Mouse (Mus musculus): ENCODE data around the gene Prom1. TPM values are rescaled to one million over a fixed set of nuclear protein-coding genes. Genes with fewer than 3 reads are reported as not detected.

Gene Prom1
- total and polyA plus RNA-seq, 2 experiments from 2014 or later: 15.4 to 18.1 TPM

GRCm38 (mm10) chr5:43953241-43953640, 148.6 kb downstream of the Prom1 start:
- H3K4me3 ChIP-seq (ENCODE audit: low read depth, low read length): no peak overlapping the region

GRCm38 (mm10) chr5:43948748-43949275, 153.0 kb downstream of the Prom1 start:
- no peaks in the 10 kb centered on the region for H3K36me3 ChIP-seq (ENCODE audit: insufficient read depth)
- DNase-seq: no peak
- H3K9me3 ChIP-seq (ENCODE audit: low read length): no peaks in the 10 kb centered on the region
- peak overlapping the region; percentile 45 for H3K4me2 ChIP-seq (ENCODE audit: low read depth)
- H3K27me3 ChIP-seq (ENCODE audit: insufficient read depth, low read length): no peaks in the 10 kb centered on the region
- peaks cover 4% of the 10 kb centered on the region for H3K4me1 ChIP-seq (ENCODE audit: insufficient read depth)
- no peak for TF ChIP-seq CTCF (IDR thresholded peaks at IDR 0.05; ENCODE audit: low read depth)
- no peak overlapping the region for H3K27ac ChIP-seq (ENCODE audit: low read depth, low read length)
- H3K9ac ChIP-seq: no peak overlapping the region
- H3K4me3 ChIP-seq (ENCODE audit: low read depth, low read length): no peak overlapping the region
- no peak for ATAC-seq
- 4% methylated on average over 8 of the region's 8 CpGs for WGBS

More at GRCm38 (mm10) chr5:43953241-43953640, 148.6 kb downstream of the Prom1 start:
- Histone ChIP-seq H3K4me1 (ENCODE audit: insufficient read depth) (peaks cover 4% of the 10 kb centered on the region), H3K36me3 (ENCODE audit: insufficient read depth) (no peaks in the 10 kb centered on the region), H3K27me3 (ENCODE audit: insufficient read depth, low read length) (no peaks in the 10 kb centered on the region), H3K4me2 (ENCODE audit: low read depth) (no peak overlapping the region), H3K9ac (no peak overlapping the region), H3K9me3 (ENCODE audit: low read length) (no peaks in the 10 kb centered on the region), H3K27ac (ENCODE audit: low read depth, low read length) (no peak overlapping the region)
- DNase-seq (no peak), ATAC-seq (no peak)
- WGBS: 54% methylated on average over 1 of the region's 1 CpGs
- TF ChIP-seq CTCF (IDR thresholded peaks at IDR 0.05; ENCODE audit: low read depth): no peak

DNA sequence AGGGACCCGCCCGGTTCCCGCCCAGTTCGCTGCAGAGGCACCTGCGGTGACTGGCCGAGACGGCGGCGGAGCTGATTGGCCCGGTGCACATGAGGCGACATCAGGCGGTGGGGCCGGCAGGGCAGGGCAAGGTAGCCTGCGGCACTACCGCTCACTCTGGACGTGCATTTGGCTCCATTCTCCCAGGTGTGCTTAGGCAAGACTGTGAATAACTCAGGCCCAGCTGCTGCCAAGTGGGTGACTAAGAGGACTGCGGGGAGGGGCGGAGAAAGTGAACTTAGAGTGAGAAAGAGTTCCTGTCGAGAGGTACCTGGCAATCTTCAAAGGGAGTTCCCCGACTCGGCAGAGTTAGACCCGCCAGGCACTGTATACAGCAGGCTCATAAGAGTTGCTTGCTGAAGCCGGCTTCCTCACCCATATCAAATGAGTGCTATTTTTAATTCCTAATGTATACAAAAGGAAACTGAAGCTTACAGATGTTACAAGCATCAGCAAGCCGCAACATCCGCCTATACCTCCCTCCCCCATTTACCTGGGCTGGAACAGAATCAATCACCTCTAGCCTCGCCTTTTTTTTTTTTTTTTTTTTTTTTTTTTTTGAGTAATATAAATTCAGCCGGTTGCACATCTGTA, 153.6 kb downstream of the Prom1 start:
- no peaks in the 10 kb centered on the region for H3K36me3 ChIP-seq (ENCODE audit: insufficient read depth)
- no peak for TF ChIP-seq CTCF (IDR thresholded peaks at IDR 0.05; ENCODE audit: low read depth)
- H3K9me3 ChIP-seq (ENCODE audit: low read length): no peaks in the 10 kb centered on the region
- H3K9ac ChIP-seq: peak overlapping the region; percentile 6; the same call in 1 of the 2 replicates
- DNase-seq: peak; percentile 4
- H3K27ac ChIP-seq (ENCODE audit: low read depth, low read length): no peak overlapping the region
- H3K4me2 ChIP-seq (ENCODE audit: low read depth): peak overlapping the region; percentile 45
- 2% methylated on average over 27 of the region's 27 CpGs for WGBS
- peaks cover 4% of the 10 kb centered on the region for H3K4me1 ChIP-seq (ENCODE audit: insufficient read depth)
- peak; percentile 61 for ATAC-seq
- no peaks in the 10 kb centered on the region for H3K27me3 ChIP-seq (ENCODE audit: insufficient read depth, low read length)
- peak overlapping the region; percentile 25 for H3K4me3 ChIP-seq (ENCODE audit: low read depth, low read length)

GRCm38 (mm10) chr5:43947330-43947977, 154.4 kb downstream of the Prom1 start:
- ATAC-seq: peak; percentile 45; the same call in 1 of the 2 replicates
- H3K4me3 ChIP-seq (ENCODE audit: low read depth, low read length): peak overlapping the region; percentile 25
- H3K4me1 ChIP-seq (ENCODE audit: insufficient read depth): peaks cover 4% of the 10 kb centered on the region
- H3K9ac ChIP-seq: no peak overlapping the region
- H3K36me3 ChIP-seq (ENCODE audit: insufficient read depth): no peaks in the 10 kb centered on the region
- H3K27me3 ChIP-seq (ENCODE audit: insufficient read depth, low read length): no peaks in the 10 kb centered on the region
- 30% methylated on average over 9 of the region's 9 CpGs for WGBS
- peak overlapping the region; percentile 45 for H3K4me2 ChIP-seq (ENCODE audit: low read depth)
- H3K27ac ChIP-seq (ENCODE audit: low read depth, low read length): no peak overlapping the region
- TF ChIP-seq CTCF (IDR thresholded peaks at IDR 0.05; ENCODE audit: low read depth): no peak
- no peaks in the 10 kb centered on the region for H3K9me3 ChIP-seq (ENCODE audit: low read length)
- no peak for DNase-seq

Other genes with a start within 250 kb of the Prom1 start
- 1.9 and 2.4 TPM in 2 replicates for gene Cd38, start 233.5 kb downstream of the Prom1 start, total RNA-seq (2014; rRNA removed)
- gene Cd38, start 233.5 kb downstream of the Prom1 start, polyA plus RNA-seq (2015; fragmentation: Nextera tagmentation; extraction: Ambion mirVana): 1.9 and 2.3 TPM in 2 replicates
- 0.38 TPM in 1 of 2 replicates, not detected in the other for gene Gm7879, start 188.9 kb downstream of the Prom1 start, total RNA-seq (2014; rRNA removed)
- not detected in 2 replicates for gene Gm7879, start 188.9 kb downstream of the Prom1 start, polyA plus RNA-seq (2015; fragmentation: Nextera tagmentation; extraction: Ambion mirVana)
- gene Fgfbp1, start 120.3 kb downstream of the Prom1 start, total RNA-seq (2014; rRNA removed): 9.2 and 12.6 TPM in 2 replicates
- 10.6 and 11.1 TPM in 2 replicates for gene Fgfbp1, start 120.3 kb downstream of the Prom1 start, polyA plus RNA-seq (2015; fragmentation: Nextera tagmentation; extraction: Ambion mirVana)
- gene Tapt1, start 124.6 kb upstream of the Prom1 start, total RNA-seq (2014; rRNA removed): 53.8 and 70.5 TPM in 2 replicates
- gene Tapt1, start 124.6 kb upstream of the Prom1 start, polyA plus RNA-seq (2015; fragmentation: Nextera tagmentation; extraction: Ambion mirVana): 14.1 and 19.1 TPM in 2 replicates